Mouse (Mus musculus): ENCODE results near the gene Spout1.
"Not testable (repeated sequence)": the region's sequence is repeated elsewhere in the genome, so short reads cannot be mapped to it uniquely, and the experiment has no call there.

Spout1 gene

DNA sequence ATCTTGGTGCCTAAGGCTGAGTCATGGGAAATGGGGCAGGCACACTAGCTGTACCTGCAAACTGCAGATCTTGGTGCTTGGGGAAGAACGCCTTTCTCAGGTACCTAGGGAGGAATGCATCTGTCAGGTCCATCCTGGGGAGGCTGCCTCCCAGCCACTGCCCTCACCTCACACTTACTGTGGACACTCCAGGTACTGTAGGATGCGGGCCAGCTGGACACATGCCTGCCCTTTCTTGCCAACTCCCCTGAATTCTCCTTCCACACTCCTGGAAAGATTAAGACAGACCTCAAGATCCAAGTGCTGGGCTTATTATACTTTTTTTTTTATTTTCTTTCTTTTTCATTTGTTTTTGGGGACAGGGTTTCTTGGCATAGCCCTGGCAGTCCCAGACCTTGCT, 1.7 kb downstream of the Spout1 start:
- no peak for DNase-seq

DNA sequence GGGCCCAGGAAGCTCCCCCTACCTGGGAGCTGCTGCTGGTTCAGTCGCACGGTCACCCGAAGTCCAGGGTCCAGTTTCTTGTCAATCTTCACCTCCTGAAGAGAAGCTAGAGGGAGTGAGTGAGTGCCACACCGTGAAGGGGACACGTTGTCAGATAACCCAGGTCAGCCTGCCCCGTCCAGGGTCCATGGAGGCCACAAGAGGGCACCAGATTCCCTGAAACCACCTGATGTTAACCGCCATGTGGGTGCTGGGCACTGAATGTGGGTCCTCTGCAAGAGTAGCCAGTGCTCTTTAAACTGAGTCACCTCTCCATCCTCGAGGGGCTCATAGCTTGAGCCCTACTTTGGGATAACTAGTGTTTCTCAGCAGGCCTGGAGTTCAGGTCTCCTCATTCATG, 2.4 kb downstream of the Spout1 start:
- no peak for DNase-seq

DNA sequence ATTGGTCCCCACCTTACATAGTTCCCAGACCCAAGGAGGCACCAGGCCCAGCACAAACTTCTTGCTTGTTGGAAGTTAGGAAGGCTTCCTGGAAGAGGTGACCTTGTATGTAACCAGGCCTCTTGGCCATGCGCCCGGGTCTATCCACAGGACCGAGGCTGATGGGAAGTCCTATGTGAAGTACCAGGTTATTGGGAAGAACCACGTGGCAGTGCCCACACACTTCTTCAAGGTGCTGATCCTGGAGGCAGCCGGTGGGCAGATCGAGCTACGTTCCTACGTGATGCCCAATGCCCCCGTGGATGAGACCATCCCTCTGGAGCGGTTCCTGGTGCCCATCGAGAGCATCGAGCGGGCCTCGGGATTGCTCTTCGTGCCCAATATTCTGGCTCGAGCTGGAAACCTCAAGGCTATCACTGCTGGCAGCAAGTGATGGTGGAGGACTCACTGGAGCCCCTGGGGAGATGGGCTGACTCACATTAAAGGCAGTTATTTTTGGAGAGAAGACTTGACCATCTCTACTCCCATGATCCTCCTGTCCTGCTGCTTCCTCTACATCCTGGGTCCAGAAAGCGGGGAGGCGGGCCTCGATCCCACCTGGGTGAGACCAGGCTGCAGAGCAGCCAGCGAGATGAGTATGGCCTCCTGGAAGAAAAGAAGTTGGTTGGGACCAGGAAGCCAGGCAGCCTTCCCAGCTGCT, 4.6 kb downstream of the Spout1 start:
- no peak for DNase-seq

DNA sequence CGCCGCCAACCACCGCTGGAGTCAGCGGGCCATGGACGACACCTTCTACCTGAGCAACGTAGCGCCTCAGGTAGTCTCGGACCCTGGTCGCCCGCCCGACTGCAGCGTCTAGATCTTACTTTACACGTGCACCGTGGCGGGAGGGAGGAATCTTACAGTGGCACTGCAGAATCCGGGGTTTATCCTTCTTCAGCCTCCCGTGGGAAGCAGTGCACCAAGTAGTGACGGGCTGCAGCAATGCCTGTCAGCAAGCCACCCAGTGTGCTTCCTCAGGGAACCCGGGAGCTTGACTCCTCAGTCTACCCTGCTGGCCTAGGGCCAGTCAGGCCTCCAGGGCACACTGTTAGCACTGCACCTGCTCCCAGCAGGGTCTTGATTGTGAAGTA, 6.3 kb downstream of the Spout1 start:
- no peak for DNase-seq

DNA sequence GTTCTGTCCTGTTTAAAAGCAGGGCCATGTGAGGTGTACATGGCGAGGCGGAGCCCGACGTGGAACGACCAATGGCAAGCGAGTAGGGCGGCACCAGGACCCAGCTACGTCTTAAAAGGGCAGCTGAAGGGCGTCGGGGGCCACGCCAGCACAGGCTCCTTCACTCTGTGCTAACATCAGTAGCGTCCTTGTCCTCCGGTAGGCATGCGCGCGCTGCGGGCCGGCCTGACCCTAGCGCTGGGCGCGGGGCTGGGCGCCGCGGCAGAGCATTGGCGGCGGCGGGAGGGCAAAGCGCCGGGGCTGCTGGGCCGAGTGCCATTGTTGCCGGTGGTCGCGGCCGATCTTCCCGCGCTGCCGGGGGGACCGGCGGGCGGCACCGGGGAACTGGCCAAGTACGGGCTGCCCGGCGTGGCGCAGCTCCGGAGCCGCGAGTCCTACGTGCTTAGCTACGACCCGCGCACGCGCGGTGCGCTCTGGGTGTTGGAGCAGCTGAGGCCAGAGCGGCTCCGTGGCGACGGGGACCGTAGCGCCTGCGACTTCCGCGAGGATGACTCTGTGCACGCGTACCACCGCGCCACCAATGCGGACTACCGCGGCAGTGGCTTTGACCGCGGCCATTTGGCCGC, 6.8 kb downstream of the Spout1 start, which contains the start of gene Endog:
Endog (plus strand) TSS at position 123 of the 626 bp plus-strand sequence.
- peak; percentile 89 for DNase-seq

DNA sequence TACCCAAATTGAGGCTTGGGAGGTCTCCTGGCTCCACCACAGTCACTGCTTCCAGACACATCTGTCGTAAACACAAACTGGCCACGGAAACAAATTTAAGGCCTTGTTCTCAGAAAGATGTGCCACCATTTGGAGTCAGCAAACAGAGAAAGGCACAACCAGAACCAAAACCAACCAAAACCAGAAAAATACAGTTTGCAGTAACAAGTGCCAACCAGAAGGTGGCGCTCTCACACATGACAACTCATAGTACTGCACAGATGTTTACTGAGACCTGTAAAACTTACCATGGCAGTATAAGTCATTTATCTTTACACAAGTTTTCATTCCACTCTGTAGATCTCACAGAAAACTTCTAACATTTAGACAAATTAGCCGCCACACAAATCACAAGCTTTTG, 11.6 kb downstream of the Spout1 start:
- DNase-seq, result peak; percentile 22

DNA sequence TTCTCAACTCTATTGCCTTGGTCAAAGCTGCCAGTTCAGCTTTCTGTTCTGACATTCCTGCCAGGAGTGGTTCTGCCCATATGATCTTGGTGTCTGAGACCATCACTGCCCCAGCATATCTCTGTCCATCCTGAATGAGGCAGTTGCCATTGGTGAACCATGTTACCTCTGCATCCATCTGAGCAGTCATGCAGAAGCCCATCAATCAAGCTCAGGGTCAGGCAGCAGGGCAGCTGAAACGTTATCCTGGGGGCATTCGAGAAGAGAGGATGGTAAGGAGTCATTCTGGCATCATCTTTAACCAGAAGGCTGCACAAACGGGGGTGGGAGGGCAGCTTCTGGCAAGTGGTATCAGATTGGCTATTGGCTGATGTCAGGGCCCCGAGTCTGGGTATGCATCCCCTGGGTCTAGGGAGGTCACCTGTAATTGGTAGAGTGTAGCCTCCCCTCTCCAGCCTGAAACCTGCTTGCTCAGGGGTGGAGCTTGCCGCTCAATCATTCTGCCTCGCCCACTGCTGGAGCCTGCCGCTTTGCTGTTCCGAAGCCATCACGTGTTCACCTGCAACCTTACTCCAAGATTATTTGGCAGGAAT, 13.8 kb downstream of the Spout1 start:
- peak; percentile 11 for DNase-seq

DNA sequence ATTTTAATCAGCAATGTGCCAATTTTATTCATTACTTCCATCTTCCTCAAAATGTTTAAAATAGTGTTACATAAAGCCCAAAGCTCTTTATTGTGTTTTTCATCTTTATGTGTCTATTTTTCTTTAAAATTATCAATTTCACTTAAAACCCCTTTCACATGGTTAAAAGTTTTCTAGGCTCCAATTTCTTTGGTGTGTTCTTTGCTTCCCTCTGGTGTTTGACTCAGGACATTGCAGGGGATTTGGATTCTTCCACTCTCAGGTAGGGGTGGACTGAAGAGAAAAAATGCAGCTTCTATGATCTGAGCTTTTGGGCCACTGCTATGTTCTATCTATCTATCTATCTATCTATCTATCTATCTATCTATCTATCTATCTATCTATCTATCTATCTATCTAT, 16.4 kb downstream of the Spout1 start:
- DNase-seq, result peak; percentile 75

DNA sequence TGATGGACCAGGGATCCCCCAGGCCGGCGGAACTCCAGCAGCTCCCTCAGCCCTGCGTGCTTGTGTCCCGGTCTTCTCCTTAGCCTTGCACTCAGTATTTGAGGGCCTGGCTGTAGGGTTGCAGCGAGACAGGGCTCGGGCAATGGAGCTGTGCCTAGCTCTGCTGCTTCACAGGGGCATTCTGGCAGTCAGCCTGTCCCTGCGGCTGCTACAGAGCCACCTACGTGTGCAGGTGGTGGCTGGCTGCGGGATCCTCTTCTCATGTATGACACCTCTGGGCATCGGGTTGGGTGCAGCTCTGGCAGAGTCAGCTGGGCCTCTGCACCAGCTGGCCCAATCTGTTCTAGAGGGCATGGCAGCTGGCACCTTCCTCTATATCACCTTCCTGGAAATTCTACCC, 18.4 kb downstream of the Spout1 start:
- not testable (repeated sequence) for DNase-seq

DNA sequence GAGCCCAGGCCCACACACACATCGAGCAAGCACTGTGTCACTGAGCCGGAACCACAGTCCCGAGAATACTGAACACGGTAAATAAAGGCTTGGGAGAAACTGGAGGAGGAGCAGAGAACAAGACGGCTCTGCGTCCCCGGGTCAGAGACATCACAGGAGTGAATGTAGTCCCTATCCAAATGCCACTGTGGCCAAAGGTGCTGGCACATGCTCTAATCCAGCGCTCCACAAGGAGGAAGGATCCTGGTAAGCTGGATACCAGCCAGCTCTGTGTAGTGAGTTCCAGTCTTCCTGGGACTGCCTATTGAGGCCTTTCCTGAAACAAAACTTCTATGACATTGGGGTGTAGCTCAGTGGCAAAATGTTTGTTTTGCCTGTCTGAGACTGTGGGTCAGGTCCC, 25.6 kb downstream of the Spout1 start:
- no peak for DNase-seq

DNA sequence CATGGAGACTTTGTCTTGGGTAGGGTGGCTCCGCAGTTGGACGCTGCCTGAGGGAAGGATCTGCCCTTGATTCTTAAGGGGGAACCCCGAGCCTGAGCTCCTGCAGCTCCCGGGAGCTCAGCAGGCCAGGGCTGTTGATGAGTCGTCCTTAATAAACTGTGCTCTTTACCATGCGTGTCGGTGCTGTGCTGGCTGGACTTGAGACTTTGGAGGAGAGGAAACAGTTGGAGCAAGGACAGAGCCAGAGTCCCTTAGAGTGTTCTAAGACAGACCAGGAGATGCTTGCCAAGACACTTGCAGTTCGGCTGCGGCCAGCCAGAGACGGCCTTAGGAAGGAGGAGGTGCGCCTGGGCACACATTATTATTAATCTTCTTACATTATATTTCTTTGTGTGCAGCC, 26.4 kb downstream of the Spout1 start:
- no peak for DNase-seq

DNA sequence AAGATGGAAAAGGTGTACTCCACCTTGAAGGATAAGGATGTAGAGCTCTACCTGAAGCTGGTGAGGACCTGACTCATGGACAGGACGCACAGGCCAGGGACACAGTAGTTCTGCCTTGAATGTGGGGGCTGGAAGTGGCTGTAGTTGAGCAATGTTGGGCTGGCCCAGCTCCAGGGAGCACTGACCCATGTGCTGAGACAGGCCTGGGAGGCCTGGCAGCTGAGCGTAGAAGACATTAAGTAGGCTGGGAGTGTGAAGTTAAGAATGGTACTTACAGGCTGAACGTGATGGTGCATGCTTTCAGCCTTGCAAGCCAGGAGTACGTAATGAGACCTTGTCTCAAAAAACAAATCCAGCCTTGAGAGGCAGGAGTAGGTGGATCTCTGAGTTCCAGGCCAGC, 30.8 kb downstream of the Spout1 start:
- DNase-seq, result no peak

DNA sequence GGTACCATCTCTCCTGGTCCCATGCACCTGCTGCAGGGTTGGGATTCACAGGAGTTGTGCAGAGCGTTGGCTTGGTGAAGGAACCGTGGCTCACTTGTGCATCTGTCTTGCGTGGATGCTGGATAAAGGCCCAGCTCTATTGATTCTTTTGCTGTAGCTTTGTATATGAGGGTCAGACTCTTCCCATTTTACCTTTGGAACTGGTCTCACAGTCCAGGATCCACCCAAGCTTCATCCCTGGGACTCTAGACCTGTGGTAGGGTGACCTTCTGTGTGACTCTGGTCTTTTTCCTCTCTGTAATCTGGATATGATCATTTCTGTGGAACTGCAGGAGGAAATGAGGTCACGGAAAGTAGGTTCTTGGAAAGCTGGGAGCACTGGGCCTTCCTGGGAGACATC, 33.8 kb downstream of the Spout1 start:
- no peak for DNase-seq

DNA sequence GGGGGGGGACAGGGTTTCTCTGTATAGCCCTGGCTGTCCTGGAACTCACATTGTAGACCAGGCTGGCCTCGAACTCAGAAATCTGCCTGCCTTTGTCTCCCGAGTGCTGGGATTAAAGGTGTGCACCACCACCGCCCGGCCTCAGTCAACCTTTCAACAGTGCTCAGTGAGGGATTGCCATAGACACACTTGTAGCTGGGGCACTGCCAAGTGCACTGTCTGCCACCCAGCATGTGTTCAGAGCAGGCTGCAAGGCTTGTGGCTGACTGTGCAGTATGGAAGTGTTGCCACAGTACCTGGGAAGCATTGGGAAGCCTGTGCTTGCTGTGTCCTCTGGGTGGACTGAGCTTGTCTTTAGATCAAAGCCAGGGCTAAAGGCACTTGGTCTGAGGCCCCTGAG, 38.2 kb downstream of the Spout1 start:
- DNase-seq, result not testable (repeated sequence)

DNA sequence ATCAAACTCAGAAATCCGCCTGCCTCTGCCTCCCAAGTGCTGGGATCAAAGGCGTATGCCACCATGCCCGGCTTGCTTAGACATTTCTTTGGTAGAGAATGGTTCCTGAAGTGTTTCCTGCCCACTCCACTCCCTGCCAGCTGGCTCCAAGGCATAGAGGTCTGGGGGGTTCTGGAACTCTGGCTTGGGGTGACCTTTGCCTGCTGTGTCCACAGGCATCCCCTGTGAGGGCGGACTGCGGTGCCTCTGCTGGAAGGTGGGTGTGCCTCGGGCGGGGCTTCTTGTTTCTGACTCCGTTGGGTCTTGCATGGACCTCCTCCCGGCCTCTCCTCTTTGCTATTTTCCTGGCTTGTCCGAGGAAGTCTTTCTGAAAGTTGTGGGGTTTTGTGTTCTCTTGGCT, 41.8 kb downstream of the Spout1 start:
- no peak for DNase-seq

DNA sequence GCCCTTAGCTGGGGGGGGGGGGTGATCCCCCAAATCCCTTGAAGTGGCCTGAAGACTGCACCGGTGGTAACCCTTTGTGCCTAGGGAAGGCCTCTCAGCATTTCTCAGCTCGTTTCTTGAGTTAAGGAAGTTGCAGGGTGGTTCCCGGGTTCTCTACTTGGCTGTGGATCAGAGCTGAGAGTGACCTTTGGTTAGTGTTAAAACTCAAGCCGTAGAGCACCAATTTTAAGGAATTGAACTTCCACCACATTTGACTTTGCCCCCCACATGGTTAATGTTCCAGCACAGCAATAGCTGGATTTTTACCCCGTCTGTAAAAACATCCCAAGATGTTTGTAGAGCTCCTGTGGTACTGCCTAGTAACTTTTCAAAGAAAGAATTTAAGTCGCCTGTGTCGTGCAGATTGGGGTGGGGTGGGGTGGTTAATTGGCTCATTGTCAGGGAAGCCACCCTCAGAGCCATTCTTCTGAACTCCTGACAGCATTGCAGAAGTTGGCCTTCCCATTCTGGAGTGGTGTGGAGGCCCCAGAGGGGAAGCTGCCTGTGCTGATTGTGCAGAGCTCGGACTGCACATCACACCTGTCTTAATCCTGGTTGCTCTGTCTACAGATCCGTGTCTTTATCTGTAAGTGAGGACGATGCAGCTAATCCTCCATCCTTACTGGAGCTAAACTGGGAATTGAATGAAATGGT, 43.2 kb downstream of the Spout1 start:
- DNase-seq, result no peak

DNA sequence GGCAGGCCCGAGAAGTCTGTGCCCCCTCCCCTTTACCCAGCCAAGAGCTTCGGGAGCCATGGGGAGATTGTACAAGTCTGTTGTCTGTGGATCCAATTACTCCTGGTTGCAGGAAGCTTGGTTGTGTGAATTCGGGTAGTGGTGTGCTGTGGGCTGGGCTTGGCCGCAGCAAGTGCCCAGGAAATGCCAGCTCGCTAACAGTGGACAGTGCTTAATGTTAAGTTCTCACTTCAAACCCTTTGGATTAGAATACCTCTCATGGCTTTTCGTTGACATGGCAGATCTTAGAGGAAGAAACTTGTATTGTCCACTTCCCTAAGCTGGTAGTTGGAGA, 43.9 kb downstream of the Spout1 start:
- no peak for DNase-seq

DNA sequence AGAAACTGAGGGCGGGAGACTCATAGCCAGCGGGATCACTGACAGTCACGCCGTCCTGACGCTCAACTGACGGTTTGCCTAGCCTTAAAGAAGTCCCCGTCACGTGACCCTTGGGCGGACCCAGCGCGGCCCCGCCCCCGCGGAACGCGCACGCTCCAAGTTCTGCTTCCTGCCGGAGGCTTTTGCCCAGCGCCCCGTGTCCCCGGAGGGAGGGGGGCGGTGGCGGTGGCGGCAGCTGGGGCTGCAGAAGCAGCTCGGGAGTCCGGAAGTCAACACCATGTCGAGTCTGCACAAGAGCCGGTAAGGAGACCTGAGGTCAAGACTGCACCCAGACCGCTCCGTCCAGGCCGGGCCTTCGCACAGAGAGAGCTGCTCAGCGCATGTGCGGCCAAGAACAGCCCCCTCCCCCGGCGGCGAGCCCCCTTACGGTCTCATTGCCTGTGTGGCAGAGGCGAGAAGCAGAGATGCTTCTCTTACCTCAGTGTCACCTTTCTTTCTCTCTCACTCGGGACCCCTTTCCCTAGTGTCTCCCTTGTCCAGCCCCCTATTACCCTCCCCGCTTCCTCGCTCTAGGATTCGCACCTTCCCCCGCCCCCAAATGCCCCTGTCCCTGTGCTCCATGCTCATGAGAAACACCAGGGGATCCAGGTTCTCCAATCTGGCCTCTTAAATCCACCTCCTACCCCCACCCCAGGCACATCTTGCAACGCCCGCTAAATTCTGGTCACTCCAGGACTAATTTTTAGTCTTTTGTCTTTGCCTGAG, 44.5 kb downstream of the Spout1 start, which contains the start of gene Tbc1d13:
Tbc1d13 (plus strand) TSS at position 134 of the 765 bp plus-strand sequence.
- DNase-seq, result peak; percentile 97

DNA sequence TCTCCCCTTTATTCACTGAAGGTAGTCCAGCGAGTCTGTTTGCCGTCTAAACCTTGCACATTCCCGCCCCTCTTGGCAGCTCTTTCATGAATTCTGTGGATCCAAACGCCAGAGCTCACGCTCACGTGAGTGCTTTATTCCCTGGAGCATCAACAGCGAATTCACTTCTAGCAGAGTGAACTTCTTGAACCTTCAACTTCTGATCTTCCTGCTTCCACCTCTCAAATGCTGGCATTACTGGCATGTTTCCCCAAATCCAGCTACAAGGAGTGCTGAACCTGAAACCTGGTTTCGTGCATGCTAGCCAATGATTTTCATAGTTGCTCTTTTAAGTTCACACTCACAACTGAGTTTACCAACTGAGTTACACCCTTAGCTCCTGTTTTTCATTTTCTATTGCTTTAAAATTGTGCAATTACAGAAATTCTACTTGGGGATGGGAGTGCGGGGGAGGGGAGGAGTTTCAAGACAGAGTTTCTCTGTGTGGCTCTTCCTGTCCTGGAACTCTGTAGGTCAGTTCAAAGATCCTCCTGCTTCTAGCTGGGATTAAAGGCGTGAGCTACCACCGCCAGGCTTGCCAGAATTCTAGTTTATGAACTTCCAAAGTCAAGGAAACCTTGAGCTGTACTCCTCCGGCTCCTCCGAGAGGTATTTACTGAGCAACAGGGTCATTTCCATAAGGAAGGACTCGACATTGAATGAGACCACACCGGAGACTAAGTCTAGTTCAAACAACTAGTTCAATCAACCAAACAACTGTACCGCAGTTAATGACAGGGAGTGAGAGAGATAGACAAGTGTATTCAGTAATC, 45.3 kb downstream of the Spout1 start:
- no peak for DNase-seq

DNA sequence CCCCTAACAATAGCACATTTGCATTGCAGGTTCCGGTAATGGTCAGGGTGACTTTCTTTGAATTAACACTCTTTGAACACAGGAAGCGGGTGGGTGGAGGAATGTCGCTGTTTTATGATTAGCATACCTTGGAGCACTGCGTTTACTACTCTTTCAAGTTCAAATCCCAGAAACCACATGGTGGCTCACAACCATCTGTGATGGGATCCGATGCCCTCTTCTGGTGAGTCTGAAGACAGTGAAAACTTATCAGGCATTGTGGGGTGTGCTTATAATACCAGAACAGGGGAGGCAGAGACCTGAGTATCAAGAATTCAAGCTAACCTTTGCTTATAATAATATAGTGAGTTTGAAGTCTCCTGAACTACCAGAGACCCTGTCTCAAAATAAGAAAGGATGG, 47.0 kb downstream of the Spout1 start:
- not testable (repeated sequence) for DNase-seq

DNA sequence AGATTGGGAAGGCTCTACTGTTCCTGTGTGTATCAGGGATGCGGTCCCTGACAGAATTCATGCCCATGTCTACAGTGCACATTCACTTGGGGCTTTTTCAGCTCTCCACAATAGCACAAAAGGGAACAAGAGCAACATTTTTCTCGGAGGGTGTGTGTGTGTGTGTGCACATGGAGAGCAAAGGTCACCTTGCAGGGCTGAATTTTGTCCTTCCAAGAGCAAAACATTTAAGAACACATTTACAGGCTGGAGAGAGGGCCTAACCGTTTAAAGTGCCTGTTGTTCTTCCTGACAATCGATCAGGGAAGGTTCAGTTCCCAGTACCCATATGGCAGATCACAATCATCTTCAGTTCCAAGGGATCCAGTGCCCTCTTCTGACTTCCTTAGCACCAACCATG, 48.1 kb downstream of the Spout1 start:
- no peak for DNase-seq

DNA sequence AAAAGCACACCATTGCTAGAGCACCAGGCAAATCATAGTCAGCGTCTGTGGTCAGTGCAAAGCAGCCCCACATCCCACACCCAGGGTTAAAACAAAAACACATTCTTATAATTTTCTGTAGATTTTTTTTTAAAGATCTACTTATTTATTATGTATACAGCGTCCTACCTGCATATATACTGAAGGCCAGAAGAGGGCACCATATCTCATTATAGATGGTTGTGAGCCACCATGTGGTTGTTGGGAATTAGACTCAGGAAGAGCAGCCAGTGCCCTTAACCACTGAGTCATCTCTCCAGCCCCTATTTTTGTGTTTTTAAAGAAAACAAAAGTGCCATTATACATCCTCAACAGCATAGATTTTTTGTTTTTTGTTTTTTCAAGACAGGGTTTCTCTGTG, 49.5 kb downstream of the Spout1 start:
- peak; percentile 72 for DNase-seq
